Mouse (Mus musculus) heart, postnatal 25 days (tissue): Measurements from ENCODE around the gene Zpbp2. TPM values are rescaled to one million over a fixed set of nuclear protein-coding genes. Genes with fewer than 3 reads are reported as not detected.

Source experiments
- DNase-seq: peaks from one replicate; pipeline ENCODE4 v3.0.0; 2022; ENCODE audit warnings: low spot score
- intact Hi-C: fragments of 180-260 bp; cut with DNase I; formaldehyde crosslinking; loops from one replicate; pipeline ENCODE4 v1.15.1; 2025
- total RNA-seq, 2 experiments: library from RNA; stranded (reverse); gene quantifications; 2 replicates each; pipeline ENCODE4 v1.2.3; 2021

Gene Zpbp2
- total RNA-seq, 2 experiments from 2014 or later = not detected

DNA sequence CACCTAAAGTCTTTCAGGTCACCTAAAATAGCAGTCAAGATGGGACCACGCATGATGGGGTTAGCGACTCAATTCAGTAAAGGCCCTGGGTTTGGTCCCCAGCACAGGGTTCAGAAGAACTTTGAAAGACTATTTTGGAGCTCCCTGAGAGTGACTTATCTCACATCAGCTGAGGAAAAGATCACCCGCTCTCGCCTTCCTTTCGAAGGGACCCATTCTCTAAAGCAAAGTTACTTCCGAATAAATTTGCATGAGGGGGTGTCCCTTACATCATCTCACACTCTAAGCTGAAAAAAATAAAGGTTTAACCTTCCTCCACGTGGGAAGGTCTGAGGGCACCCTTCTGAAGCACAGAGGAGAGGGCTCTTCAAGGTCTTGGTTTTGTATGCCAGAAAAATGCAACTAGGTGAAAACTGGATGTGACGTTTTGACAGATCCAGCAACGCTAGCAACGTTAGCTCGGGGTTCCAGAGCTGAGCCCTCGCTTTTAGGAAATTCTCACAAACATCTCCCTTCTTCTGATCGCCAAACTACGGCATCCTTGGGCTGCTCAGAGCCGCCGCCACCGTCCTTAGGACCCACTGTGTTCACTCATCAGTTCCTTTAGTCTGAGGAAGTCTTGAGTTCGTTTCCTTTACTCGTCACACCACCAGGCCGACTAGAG, 454 bp upstream of the Zpbp2 start:
- intact Hi-C loops = no loop called here
- DNase-seq = no peak

DNA sequence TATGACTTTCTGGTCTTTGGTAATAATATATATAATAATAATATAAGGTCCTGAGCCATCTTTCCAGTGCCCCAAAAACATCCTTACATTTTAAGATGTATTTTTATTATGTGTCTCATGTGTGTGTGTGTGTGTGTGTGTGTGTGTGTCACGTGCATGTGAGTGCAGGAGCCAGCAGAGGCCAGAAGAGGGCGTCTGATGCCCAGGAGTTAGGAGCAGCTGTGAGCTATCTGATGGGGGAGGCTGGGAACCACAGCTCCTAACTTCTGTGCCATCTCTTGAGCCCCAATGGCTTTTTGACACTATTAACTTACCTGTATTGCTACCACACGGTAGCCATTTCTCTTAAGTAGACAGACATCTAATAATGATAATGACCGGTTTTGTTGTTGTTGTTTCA, 3.1 kb downstream of the Zpbp2 start:
- DNase-seq = no peak
- intact Hi-C loops = no loop called here

DNA sequence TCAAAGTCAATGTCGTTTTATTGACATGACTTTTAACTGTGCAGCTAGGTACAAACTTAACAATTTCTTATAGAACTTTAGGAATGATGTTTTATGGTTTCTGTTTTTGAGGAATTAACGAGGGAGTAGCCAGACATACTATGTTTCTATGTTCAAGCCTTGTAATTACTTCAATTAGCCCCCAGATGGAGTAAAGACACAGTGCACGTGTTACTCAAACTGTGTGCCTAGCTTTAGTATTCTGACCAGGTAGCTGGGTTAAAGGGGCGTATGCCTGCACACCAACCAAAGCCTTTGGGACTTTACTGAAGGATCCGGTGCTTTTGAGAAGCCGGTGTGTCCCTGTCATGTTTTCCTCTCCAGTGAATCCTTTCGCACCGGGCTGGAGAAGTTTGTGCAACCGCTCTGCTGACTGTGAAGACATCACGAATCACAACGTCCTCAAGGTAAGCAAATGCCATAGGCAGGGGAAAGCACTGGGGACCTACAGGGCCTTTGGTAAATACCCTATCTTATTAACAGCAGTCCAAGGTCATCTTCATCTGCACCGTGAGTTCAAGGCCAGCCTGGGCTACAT, 4.3 kb downstream of the Zpbp2 start:
- DNase-seq = no peak
- intact Hi-C loops = loop anchor here (1.0 kb wide), 1 partner anchor 42 kb away; no protein-coding TSS in a partner anchor

DNA sequence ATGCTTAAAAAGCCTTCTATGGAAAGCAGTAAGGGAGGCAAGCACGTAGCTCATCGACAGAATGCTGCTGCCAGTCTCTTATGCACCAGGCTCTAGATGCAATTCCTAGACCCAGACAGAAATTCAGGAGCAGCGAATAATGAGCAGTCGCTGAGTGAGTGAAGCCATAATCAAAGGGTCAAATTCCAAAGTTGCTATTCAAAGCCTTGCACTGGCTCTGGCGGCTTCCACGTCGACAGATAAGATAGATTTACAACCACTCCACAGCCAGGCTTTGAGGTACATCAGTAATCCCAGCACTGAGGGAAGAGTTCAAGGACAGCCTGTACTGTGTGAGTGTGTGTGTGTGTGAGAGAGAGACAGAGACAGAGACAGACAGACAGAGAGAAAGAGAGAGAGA, 10.0 kb downstream of the Zpbp2 start:
- DNase-seq = no peak
- intact Hi-C loops = no loop called here

DNA sequence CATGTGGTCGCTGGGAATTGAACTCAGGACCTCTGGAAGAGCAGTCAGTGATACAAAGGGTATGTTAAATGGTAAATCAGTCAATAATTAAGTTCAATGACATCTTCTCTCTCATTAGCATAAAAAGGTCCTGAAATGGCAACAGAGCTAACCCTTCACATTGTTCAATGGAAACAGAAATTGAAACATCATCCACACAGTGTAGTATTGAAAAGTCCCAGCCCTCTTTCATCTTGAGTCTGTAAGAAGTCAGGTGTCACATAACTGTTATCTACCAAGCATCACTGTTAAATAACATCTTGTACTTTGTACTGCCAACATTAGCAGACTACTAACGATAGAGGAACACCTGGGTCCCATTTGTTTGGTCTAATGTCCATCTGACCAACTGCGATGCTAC, 12.1 kb downstream of the Zpbp2 start:
- DNase-seq = no peak
- intact Hi-C loops = no loop called here

DNA sequence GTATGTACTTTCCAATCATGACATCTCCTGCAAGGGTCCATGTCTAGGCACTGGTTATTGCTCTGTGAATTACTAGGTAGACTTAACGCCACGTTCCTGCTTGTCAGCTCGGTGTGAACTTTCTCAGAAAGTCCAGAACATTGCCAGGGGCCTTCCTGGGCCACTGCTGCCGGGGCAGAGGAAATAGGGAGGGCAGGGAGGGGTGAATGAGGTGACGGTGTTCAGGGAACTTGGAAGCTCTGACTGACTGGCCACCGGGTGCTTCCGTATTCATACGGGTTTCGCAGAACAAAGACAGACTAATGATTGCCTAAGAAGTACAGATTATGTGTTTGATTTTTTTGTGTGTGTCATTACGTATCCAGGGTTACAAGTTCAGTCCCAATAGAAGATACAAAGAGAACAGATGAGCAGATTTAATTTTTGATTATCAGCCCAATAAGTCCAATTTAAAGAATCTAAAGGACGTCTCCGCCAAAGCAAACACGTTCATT, 13.1 kb downstream of the Zpbp2 start:
- DNase-seq = no peak
- intact Hi-C loops = no loop called here

DNA sequence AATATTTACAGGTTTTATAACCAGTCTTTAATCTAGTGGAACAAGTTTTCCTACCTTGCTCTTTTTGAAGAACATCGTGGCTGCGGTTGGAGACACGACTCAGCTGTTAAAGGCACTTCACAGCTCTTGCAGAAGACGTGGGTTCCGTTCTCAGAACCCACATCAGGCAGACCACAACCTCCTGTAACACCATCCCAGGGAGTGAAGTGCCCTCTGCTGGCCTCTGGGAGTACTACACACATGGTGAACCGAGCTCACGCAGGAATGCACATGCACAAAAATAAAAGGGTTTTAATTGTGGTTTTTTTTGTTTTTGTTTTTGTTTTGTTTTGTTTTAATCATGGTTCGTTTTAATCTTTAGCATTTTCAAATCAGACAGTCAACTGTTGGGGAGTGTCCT, 17.4 kb downstream of the Zpbp2 start:
- intact Hi-C loops = no loop called here
- no peak for DNase-seq

DNA sequence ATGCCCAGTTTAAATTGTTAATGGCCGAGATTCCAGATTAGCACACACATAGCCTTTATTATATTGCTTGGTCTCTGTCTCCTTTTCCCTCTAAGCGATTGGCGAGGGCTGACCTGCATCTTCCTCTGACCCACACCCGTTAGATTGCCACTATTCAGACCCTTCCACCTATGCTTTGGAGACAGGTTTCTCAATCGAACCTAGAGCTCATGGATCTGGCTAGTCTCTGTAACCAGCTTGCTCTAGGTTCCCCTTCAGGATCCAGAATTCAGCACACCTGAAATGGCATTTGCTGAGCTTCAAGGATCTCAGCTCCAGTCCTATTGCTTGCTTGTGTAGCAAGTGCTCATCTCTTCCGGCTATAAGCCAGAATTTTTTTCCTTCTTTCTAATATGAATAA, 18.6 kb downstream of the Zpbp2 start:
- no peak for DNase-seq
- intact Hi-C loops = no loop called here

DNA sequence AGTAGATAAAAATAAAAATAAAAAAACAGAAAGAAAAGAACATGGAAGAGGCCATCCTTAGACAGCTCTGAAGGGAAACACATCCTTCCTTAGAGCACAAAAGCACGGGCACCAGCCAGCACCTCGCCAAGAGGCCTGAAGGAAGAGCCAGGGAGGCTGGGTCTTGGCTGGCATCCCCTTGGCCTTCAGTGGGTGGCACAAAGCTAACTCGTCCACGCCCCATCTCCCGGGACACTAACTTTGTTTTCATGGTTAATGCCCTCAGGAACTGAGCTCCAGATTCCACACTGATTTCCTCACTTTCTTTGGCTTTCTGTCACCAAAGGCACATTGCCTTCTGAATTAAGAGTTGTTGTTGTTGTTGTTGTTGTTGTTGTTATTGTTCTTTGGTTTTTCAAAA, 26.9 kb downstream of the Zpbp2 start:
- no peak for DNase-seq
- intact Hi-C loops = no loop called here

DNA sequence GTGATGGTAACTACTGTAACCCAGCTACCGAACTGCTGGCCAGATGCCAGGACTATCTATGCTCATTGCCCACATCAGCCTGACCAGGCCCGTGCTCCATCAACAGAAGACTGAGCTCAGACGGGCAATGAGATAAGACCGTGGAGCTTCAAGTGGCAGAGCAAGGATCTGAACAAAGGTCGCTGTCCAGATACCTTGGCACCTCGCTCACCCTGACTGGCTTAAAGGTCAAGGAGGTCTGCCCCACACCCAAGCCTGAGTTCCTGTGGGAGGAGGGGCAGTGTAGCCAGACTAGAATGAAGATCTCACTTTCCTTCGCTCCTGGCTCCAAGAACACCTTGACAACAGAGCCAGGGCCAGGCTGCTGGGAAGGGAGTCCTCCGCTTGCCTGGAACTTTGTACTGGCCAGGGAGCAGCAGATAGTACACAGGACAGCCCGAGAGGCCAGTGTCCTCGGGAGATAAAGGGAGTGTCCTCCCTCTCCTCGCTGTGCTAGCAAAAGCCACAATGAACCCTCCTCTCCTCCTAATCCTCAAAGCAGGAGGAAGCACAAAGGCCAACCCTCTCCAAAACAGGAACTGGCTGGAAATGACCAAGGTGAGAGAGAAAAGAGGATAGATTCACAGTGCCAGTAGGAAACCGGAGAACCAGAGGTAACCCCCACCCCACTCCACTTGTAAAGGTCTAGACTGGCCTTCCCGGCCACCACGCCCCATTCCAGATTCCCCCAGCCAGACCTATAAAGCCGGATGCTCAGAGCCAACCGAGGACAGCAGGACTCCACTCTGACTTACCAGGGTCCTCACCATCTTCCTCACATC, 29.6 kb downstream of the Zpbp2 start:
- no peak for DNase-seq
- intact Hi-C loops = no loop called here

DNA sequence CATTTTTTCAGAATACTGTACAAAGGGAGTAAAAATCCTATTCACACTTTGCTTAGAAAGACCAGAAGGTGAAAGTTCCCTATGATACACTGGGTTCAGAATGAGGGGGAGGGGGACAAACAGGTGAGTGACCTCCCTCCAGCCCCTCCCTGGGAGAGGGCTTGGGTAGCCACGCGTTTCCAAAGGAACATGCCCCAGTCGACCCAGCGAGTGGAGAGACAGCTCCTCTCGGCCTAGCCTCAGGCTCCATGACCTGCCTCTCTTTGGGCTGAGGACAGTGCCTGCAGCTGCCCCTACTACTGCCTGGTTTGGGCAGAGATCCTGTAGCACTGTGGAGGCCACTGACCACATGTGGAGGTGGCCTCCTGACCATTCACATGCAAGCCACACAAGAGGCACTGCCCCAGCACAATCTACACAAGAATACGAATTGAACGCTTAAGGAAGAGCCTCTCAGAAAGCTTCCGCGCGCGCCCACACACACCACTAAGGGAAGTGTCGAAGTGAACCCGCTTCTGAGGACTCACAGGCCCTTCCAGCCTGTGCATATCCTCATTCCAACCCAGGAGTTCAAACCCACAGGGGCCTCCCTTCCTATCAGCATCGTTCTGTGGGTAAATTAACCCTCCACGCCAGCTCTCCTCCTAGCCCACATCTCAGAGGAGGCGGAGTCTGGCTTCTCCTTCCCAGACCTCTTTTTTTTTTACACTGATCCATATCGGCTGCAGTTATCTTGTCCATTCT, 30.6 kb downstream of the Zpbp2 start:
- DNase-seq = no peak
- intact Hi-C loops = no loop called here

DNA sequence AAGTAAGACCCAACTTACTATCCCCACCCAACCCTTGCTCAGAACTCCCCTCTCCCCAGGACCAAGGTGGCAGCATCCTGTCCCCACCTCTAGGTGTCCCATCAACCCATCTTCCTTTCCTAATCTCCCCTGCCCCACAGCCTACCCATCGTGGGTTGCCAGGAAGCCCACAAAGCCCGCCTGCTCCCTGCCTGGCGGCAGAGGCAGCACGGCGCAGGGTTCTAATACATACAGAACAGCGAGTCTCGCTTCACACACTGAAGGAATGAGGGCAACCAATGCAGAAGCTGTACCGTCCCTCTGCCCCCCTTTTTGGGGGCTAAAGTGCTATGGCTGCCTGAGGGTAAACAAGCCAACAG, 31.1 kb downstream of the Zpbp2 start:
- no peak for DNase-seq
- intact Hi-C loops = no loop called here

DNA sequence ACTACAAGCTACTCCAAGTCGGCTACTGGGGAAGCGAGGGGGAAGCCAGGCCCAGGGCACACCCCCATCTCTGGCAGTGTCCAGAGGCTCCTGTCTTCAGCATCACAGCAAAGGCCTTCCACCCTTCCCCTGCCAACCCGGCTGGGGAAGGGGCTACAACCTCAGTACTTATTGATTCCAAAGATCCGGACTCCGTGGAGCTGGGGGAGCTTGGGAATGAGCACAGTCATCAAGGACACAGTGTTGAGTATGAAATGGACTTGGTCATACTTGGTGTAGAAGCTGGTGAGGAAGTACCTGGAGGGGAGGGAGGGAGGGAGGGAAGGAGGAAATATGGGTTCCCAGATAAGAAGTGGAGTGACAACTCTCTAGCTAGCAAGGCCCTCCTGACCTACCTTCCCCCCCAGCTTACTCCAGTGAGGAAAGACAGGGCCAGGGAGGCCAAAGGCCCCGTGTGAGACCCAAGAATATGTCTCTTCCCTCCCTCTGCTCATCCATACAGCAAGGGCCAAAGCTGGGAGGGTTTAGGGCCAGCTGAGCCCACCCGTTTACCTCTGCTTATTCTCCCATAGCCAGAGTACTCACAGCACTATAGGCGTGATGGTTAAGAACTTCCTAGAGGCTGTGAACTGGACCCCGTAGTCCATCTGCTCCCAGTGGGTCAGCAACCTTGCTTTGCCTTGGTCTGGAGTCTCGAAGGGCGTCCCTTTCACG, 31.8 kb downstream of the Zpbp2 start:
- no peak for DNase-seq
- intact Hi-C loops = no loop called here

DNA sequence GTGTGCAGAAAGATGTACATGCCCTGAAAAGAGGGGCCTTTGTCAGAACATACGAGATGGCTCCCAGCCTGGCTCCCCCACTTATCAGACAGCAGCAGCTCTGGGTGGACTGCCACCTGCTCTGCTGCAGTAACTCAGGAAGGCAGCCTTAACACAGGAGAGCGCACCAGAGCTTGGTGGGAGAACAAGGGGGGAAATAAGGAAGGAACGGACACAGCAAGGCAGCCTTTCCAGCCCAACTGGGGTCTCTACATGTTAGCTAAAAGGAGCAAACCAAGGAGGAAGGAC, 32.3 kb downstream of the Zpbp2 start:
- intact Hi-C loops = no loop called here
- no peak for DNase-seq

DNA sequence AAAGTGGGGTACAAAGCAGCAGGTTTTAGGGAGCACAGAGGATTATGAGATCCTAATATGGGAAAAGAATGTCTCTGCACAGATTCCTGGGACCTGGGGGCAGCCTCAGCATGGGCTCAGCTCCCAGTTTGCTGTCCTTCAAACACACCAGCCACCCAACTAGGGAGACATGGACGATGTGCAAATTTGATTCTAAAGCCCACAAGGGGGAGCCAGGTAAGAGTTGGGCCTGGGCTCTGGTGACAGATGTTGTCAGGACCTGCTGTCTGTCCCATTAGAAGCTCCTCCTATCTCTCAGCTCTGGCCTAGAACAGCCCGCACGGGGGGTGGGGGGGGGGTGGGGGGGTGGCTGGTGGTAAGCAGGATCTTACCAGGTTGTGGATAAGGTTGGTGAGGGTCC, 32.7 kb downstream of the Zpbp2 start:
- no peak for DNase-seq
- intact Hi-C loops = no loop called here

DNA sequence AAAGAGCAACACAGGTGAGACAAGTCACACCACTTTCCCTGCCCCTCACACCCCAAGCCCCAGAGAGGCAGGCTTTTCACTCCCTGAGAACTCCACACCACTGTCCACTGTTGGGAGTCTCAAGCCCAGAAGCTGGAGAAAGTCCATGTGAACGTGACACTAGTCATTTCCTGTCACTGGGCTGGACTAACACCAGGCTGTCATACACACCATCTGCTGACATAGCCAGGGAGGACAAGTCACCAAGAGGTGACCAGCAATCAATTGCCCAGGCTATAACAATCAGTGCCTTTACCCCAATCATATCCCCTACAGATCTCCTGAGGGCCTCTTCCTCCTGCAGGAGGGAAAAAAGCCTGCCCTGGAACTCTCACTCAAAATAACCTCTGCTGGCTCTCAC, 33.2 kb downstream of the Zpbp2 start:
- intact Hi-C loops = no loop called here
- DNase-seq = no peak

DNA sequence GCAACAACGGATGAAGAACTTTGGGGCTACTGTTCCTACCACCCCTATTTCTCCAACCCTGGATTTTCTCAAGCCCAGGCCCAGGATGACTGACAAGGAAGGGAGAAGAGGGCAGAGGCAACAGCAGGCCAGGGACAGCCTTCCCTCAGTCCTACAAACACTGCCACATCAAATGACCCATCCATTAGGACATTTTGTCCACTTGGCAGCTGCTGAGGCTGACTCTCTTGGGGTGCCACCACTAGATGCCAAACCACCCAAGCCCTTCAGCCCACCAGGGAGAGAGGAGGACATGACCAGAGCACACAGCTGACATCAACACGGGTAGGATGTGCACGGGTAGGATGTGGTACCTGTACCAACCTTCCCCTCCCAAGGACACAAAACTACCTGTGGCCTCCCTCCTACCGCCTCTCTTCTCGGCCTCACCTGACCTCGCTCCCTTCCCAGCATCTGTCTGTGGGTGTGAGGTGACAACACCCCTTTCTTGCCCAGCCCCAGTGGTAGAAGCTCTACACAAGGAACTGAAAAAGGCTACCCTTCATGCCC, 33.8 kb downstream of the Zpbp2 start:
- DNase-seq = no peak
- intact Hi-C loops = no loop called here

DNA sequence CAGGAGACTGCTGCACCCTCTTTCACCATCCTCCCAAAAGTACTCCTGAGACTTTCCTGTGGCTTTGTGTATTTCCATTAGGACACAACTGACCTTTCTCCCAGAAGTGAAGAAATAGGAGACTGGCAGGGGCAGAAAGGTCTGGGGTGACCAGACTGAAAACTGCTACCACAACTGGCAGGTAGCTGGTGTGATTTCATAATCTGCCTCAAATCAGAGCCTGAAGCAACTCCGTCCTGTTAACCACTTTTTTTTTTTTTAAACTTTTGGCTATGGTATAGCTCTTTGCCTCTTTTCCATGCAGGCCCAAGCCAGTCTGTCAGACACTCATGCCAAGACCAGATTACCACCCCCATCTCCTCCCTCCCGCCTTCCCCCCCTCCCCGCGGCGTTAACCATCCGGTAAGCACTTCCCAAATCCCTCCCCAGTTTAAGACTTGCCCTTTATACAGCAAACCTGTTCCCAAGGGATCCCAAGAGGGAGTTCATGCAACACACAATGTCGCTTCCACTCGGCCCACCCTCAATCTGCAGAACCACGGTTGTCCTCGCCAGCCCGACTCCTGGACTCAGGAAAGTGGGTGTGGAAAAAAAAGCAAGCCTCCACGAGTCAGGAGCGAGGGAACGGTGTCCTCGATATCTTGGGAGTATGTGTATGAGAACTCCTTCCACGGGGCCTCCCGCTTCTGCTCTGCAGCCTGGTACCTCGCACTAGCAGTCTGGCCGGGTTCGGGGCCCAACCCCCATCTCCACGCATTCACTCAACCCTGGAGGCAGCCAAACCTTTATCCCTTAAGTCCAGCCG, 35.4 kb downstream of the Zpbp2 start:
- DNase-seq = no peak
- intact Hi-C loops = no loop called here

DNA sequence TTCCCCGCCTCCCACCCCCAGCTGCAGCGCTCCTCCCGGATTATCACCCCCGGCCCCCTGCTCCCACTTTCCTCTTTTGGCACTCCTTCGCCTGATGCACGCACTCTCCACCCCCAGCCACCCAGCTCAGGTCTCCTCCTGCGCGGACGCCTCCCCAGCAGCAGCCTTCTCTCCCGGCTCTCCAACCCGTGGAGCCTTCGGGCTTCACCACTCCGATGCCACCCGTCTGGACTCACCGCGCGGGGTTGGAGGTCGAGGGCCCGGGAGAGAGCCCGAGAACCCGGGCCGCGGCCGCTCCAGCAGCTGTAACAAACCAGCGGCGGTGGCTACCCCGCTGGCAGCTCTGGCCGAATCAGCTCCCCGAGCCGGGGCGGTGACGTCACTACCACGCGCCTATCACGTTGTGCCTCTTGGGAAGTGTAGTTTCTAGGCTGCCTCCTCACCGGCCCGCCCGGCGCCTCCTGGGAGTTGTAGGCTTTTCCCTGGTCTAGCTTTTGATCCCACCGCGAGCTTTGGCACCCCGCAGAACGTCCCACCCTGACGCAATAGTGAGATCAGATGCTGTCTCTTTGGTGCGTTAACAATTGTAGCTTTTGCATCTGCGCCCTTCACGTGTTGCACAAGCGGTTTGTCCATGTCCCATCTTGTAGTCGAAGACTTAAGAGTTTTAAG, 36.1 kb downstream of the Zpbp2 start, which contains the start of gene Ormdl3:
Ormdl3 (minus strand) TSS at position 477 of the 672 bp plus-strand sequence.
- peak; percentile 97 for DNase-seq
- intact Hi-C loops = no loop called here
